Mouse (Mus musculus) limb, embryonic 15.5 days (tissue): ENCODE results near the gene Shpk. TPM values are rescaled to one million over a fixed set of nuclear protein-coding genes. Genes with fewer than 3 reads are reported as not detected.

Experiments used
- polyA plus RNA-seq: library from polyadenylated mRNA; unstranded; fragments of >200 nt; fragmentation: Nextera tagmentation; extraction: Ambion mirVana; gene quantifications from 2 replicates; pipeline ENCODE4 v1.2.1, GENCODE M21; 2015

Shpk gene
- polyA plus RNA-seq, 1 experiment from 2014 or later = 3.0 TPM

Other genes starting within 250 kb of the Shpk start
- 2.5 and 2.6 TPM in 2 replicates for gene Atp2a3, start 238.3 kb upstream of the Shpk start, polyA plus RNA-seq
- gene P2rx1, start 200.4 kb upstream of the Shpk start, polyA plus RNA-seq = 3.5 and 4.2 TPM in 2 replicates
- gene Camkk1, start 180.5 kb upstream of the Shpk start, polyA plus RNA-seq = 12.0 and 13.2 TPM in 2 replicates
- gene Ncbp3, start 151.7 kb upstream of the Shpk start, polyA plus RNA-seq = 10.5 and 11.3 TPM in 2 replicates
- gene Itgae, start 108.9 kb upstream of the Shpk start, polyA plus RNA-seq = 0.20 and 0.24 TPM in 2 replicates
- gene Haspin, start 61.2 kb upstream of the Shpk start, polyA plus RNA-seq = 10.8 and 11.0 TPM in 2 replicates
- 1.2 and 2.0 TPM in 2 replicates for gene P2rx5, start 39.0 kb upstream of the Shpk start, polyA plus RNA-seq
- 91.9 and 95.4 TPM in 2 replicates for gene Emc6, start 22.4 kb upstream of the Shpk start, polyA plus RNA-seq
- gene Tax1bp3, start 22.4 kb upstream of the Shpk start, polyA plus RNA-seq = 217 and 224 TPM in 2 replicates
- 22.0 and 24.6 TPM in 2 replicates for gene Ctns, start 418 bp upstream of the Shpk start, polyA plus RNA-seq
- 0.09 and 0.13 TPM in 2 replicates for gene Trpv1, start 34.8 kb downstream of the Shpk start, polyA plus RNA-seq
- gene Trpv3, start 67.9 kb downstream of the Shpk start, polyA plus RNA-seq = 0.88 and 0.92 TPM in 2 replicates
- 0.74 and 2.0 TPM in 2 replicates for gene Aspa, start 130.1 kb downstream of the Shpk start, polyA plus RNA-seq
- gene Gm49340, start 130.3 kb downstream of the Shpk start, polyA plus RNA-seq = not detected in 2 replicates
- not detected in 2 replicates for gene Spata22, start 130.3 kb downstream of the Shpk start, polyA plus RNA-seq
- gene Olfr20, start 151.3 kb downstream of the Shpk start, polyA plus RNA-seq = not detected in 2 replicates
- gene Olfr376, start 171.8 kb downstream of the Shpk start, polyA plus RNA-seq = not detected in 2 replicates
- gene Olfr1, start 200.2 kb downstream of the Shpk start, polyA plus RNA-seq = not detected in 2 replicates
- not detected in 2 replicates for gene Olfr378, start 229.0 kb downstream of the Shpk start, polyA plus RNA-seq